Mouse (Mus musculus): ENCODE measurements around the gene Ndufb6. TPM values are rescaled to one million over a fixed set of nuclear protein-coding genes. Genes with fewer than 3 reads are reported as not detected.
A peak's percentile ranks its signal among the peaks of the same experiment; 100 is the strongest.

Ndufb6 gene
- 476 and 490 TPM in 2 replicates for polyA plus RNA-seq (2014; fragmentation: Nextera tagmentation; extraction: Ambion mirVana)

- H3K27me3 ChIP-seq (ENCODE audit: control insufficient read depth, insufficient read depth, low read length): no peaks in the 10 kb centered on the region
- H3K36me3 ChIP-seq (ENCODE audit: control insufficient read depth, insufficient read depth, low read length): peaks cover 5% of the 10 kb centered on the region; the same call in 1 of the 2 replicates
- H3K9ac ChIP-seq (ENCODE audit: low read depth, low read length): peak within 1 kb of the TSS; percentile 90
- H3K27ac ChIP-seq (ENCODE audit: low read depth, low read length): peak within 1 kb of the TSS; percentile 90
- 1% methylated on average over 36 of the region's 36 CpGs for WGBS (ENCODE audit: insufficient replicate concordance)
- peak; percentile 97 for ATAC-seq (replicated peaks; ENCODE audit: insufficient number of reproducible peaks, low FRiP score, low TSS enrichment)
- peaks cover 4% of the 10 kb centered on the region for H3K4me1 ChIP-seq (ENCODE audit: control insufficient read depth, insufficient read depth, low read length)
- peak within 1 kb of the TSS; percentile 82 for H3K4me2 ChIP-seq
- no peaks in the 10 kb centered on the region for H3K9me3 ChIP-seq (replicated peaks; ENCODE audit: control insufficient read depth, low read length)
- H3K4me3 ChIP-seq (ENCODE audit: low read depth, low read length): peak within 1 kb of the TSS; percentile 89
These were observed at the start of gene Ndufb6 for GRCm38 (mm10) chr4:40279276-40279900. TSS of gene Ndufb6 (minus strand) at chr4:40279421.

GRCm38 (mm10) chr4:40327161-40327560 is 47.9 kb upstream of the Ndufb6 start:
- 84% methylated on average over 3 of the region's 3 CpGs for WGBS (ENCODE audit: insufficient replicate concordance)
- no peak overlapping the region for H3K9ac ChIP-seq (ENCODE audit: low read depth, low read length)
- H3K4me2 ChIP-seq: no peak overlapping the region
- peaks cover 4% of the 10 kb centered on the region; the same call in 1 of the 2 replicates for H3K4me1 ChIP-seq (ENCODE audit: control insufficient read depth, insufficient read depth, low read length)
- no peaks in the 10 kb centered on the region for H3K36me3 ChIP-seq (ENCODE audit: control insufficient read depth, insufficient read depth, low read length)
- ATAC-seq (replicated peaks; ENCODE audit: insufficient number of reproducible peaks, low FRiP score, low TSS enrichment): no peak
- H3K27ac ChIP-seq (ENCODE audit: low read depth, low read length): no peak overlapping the region
- H3K4me3 ChIP-seq (ENCODE audit: low read depth, low read length): no peak overlapping the region
- H3K27me3 ChIP-seq (ENCODE audit: control insufficient read depth, insufficient read depth, low read length): no peaks in the 10 kb centered on the region
- H3K9me3 ChIP-seq (replicated peaks; ENCODE audit: control insufficient read depth, low read length): no peaks in the 10 kb centered on the region

- no peak overlapping the region for H3K4me2 ChIP-seq
- WGBS (ENCODE audit: insufficient replicate concordance): 79% methylated on average over 7 of the region's 7 CpGs
- H3K4me3 ChIP-seq (ENCODE audit: low read depth, low read length): no peak overlapping the region
- no peak for ATAC-seq (replicated peaks; ENCODE audit: insufficient number of reproducible peaks, low FRiP score, low TSS enrichment)
- H3K9me3 ChIP-seq (replicated peaks; ENCODE audit: control insufficient read depth, low read length): no peaks in the 10 kb centered on the region
- no peaks in the 10 kb centered on the region for H3K27me3 ChIP-seq (ENCODE audit: control insufficient read depth, insufficient read depth, low read length)
- no peak overlapping the region for H3K27ac ChIP-seq (ENCODE audit: low read depth, low read length)
- H3K4me1 ChIP-seq (ENCODE audit: control insufficient read depth, insufficient read depth, low read length): peaks cover 2% of the 10 kb centered on the region; the same call in 1 of the 2 replicates
- H3K9ac ChIP-seq (ENCODE audit: low read depth, low read length): no peak overlapping the region
- no peaks in the 10 kb centered on the region for H3K36me3 ChIP-seq (ENCODE audit: control insufficient read depth, insufficient read depth, low read length)
These were observed 45.4 kb upstream of the Ndufb6 start for GRCm38 (mm10) chr4:40324620-40325019.

- no peak overlapping the region for H3K4me3 ChIP-seq (ENCODE audit: low read depth, low read length)
- H3K27me3 ChIP-seq (ENCODE audit: control insufficient read depth, insufficient read depth, low read length): no peaks in the 10 kb centered on the region
- H3K27ac ChIP-seq (ENCODE audit: low read depth, low read length): no peak overlapping the region
- no peak overlapping the region for H3K9ac ChIP-seq (ENCODE audit: low read depth, low read length)
- H3K36me3 ChIP-seq (ENCODE audit: control insufficient read depth, insufficient read depth, low read length): no peaks in the 10 kb centered on the region
- WGBS (ENCODE audit: insufficient replicate concordance): 85% methylated on average over 3 of the region's 3 CpGs
- H3K4me2 ChIP-seq: no peak overlapping the region
- H3K9me3 ChIP-seq (replicated peaks; ENCODE audit: control insufficient read depth, low read length): no peaks in the 10 kb centered on the region
- H3K4me1 ChIP-seq (ENCODE audit: control insufficient read depth, insufficient read depth, low read length): no peaks in the 10 kb centered on the region
- no peak for ATAC-seq (replicated peaks; ENCODE audit: insufficient number of reproducible peaks, low FRiP score, low TSS enrichment)
These were observed 38.2 kb upstream of the Ndufb6 start for GRCm38 (mm10) chr4:40317404-40317803.

GRCm38 (mm10) chr4:40313026-40313425 is 33.8 kb upstream of the Ndufb6 start:
- Histone ChIP-seq H3K4me1 (ENCODE audit: control insufficient read depth, insufficient read depth, low read length) (no peaks in the 10 kb centered on the region), H3K4me3 (ENCODE audit: low read depth, low read length) (no peak overlapping the region), H3K27me3 (ENCODE audit: control insufficient read depth, insufficient read depth, low read length) (no peaks in the 10 kb centered on the region), H3K9ac (ENCODE audit: low read depth, low read length) (no peak overlapping the region), H3K9me3 (replicated peaks; ENCODE audit: control insufficient read depth, low read length) (no peaks in the 10 kb centered on the region), H3K4me2 (no peak overlapping the region), H3K27ac (ENCODE audit: low read depth, low read length) (no peak overlapping the region), H3K36me3 (ENCODE audit: control insufficient read depth, insufficient read depth, low read length) (no peaks in the 10 kb centered on the region)
- WGBS (ENCODE audit: insufficient replicate concordance): 68% methylated on average over 6 of the region's 6 CpGs
- ATAC-seq (replicated peaks; ENCODE audit: insufficient number of reproducible peaks, low FRiP score, low TSS enrichment): no peak

GRCm38 (mm10) chr4:40312213-40312612 is 33.0 kb upstream of the Ndufb6 start:
- Histone ChIP-seq H3K4me1 (ENCODE audit: control insufficient read depth, insufficient read depth, low read length) (no peaks in the 10 kb centered on the region), H3K27me3 (ENCODE audit: control insufficient read depth, insufficient read depth, low read length) (no peaks in the 10 kb centered on the region), H3K9ac (ENCODE audit: low read depth, low read length) (no peak overlapping the region), H3K36me3 (ENCODE audit: control insufficient read depth, insufficient read depth, low read length) (no peaks in the 10 kb centered on the region), H3K4me2 (no peak overlapping the region), H3K9me3 (replicated peaks; ENCODE audit: control insufficient read depth, low read length) (no peaks in the 10 kb centered on the region), H3K27ac (ENCODE audit: low read depth, low read length) (no peak overlapping the region), H3K4me3 (ENCODE audit: low read depth, low read length) (no peak overlapping the region)
- no peak for ATAC-seq (replicated peaks; ENCODE audit: insufficient number of reproducible peaks, low FRiP score, low TSS enrichment)
- WGBS (ENCODE audit: insufficient replicate concordance): 63% methylated on average over 1 of the region's 1 CpGs

GRCm38 (mm10) chr4:40310796-40311383 is 31.7 kb upstream of the Ndufb6 start:
- H3K36me3 ChIP-seq (ENCODE audit: control insufficient read depth, insufficient read depth, low read length): no peaks in the 10 kb centered on the region
- ATAC-seq (replicated peaks; ENCODE audit: insufficient number of reproducible peaks, low FRiP score, low TSS enrichment): no peak
- H3K9ac ChIP-seq (ENCODE audit: low read depth, low read length): no peak overlapping the region
- no peaks in the 10 kb centered on the region for H3K4me1 ChIP-seq (ENCODE audit: control insufficient read depth, insufficient read depth, low read length)
- WGBS (ENCODE audit: insufficient replicate concordance): 75% methylated on average over 11 of the region's 11 CpGs
- H3K27ac ChIP-seq (ENCODE audit: low read depth, low read length): no peak overlapping the region
- no peaks in the 10 kb centered on the region for H3K27me3 ChIP-seq (ENCODE audit: control insufficient read depth, insufficient read depth, low read length)
- no peak overlapping the region for H3K4me2 ChIP-seq
- H3K9me3 ChIP-seq (replicated peaks; ENCODE audit: control insufficient read depth, low read length): no peaks in the 10 kb centered on the region
- H3K4me3 ChIP-seq (ENCODE audit: low read depth, low read length): no peak overlapping the region

GRCm38 (mm10) chr4:40309682-40310081 is 30.5 kb upstream of the Ndufb6 start:
- Histone ChIP-seq H3K36me3 (ENCODE audit: control insufficient read depth, insufficient read depth, low read length) (no peaks in the 10 kb centered on the region), H3K4me2 (no peak overlapping the region), H3K9me3 (replicated peaks; ENCODE audit: control insufficient read depth, low read length) (no peaks in the 10 kb centered on the region), H3K27ac (ENCODE audit: low read depth, low read length) (no peak overlapping the region), H3K4me3 (ENCODE audit: low read depth, low read length) (no peak overlapping the region), H3K27me3 (ENCODE audit: control insufficient read depth, insufficient read depth, low read length) (no peaks in the 10 kb centered on the region), H3K4me1 (ENCODE audit: control insufficient read depth, insufficient read depth, low read length) (no peaks in the 10 kb centered on the region), H3K9ac (ENCODE audit: low read depth, low read length) (no peak overlapping the region)
- no peak for ATAC-seq (replicated peaks; ENCODE audit: insufficient number of reproducible peaks, low FRiP score, low TSS enrichment)

Measured in heart, embryonic 11.5 days (tissue).